Mouse (Mus musculus): ENCODE data around the gene Tbcc.

Gene Tbcc

GRCm38 (mm10) chr17:46903876-46904490, 13.5 kb downstream of the Tbcc start:
- peak; percentile 69 to 87 for DNase-seq

GRCm38 (mm10) chr17:46910186-46910585, 19.7 kb downstream of the Tbcc start, which contains the start of gene Prph2:
TSS of gene Prph2 (plus strand) at chr17:46910459.
- no peak for DNase-seq

GRCm38 (mm10) chr17:46912331-46912730, 21.8 kb downstream of the Tbcc start:
- DNase-seq: no peak

- DNase-seq: no peak
Observed at GRCm38 (mm10) chr17:46915129-46915528, 24.6 kb downstream of the Tbcc start.

GRCm38 (mm10) chr17:46918951-46919350, 28.5 kb downstream of the Tbcc start:
- no peak for DNase-seq

- no peak for DNase-seq
Observed at GRCm38 (mm10) chr17:46920855-46921254, 30.4 kb downstream of the Tbcc start.

GRCm38 (mm10) chr17:46926192-46926591, 35.7 kb downstream of the Tbcc start:
- DNase-seq: no peak

- no peak for DNase-seq
Observed at GRCm38 (mm10) chr17:46926941-46927340, 36.5 kb downstream of the Tbcc start.

GRCm38 (mm10) chr17:46927781-46928180, 37.3 kb downstream of the Tbcc start:
- DNase-seq: no peak

GRCm38 (mm10) chr17:46929277-46929676, 38.8 kb downstream of the Tbcc start:
- no peak for DNase-seq

- DNase-seq: no peak
Observed at GRCm38 (mm10) chr17:46929897-46930296, 39.4 kb downstream of the Tbcc start.

GRCm38 (mm10) chr17:46932961-46933360, 42.5 kb downstream of the Tbcc start:
- DNase-seq: no peak

GRCm38 (mm10) chr17:46933557-46934348, 43.3 kb downstream of the Tbcc start:
- peak; percentile 21 to 55 for DNase-seq

- DNase-seq: no peak
Observed at GRCm38 (mm10) chr17:46940461-46940860, 50.0 kb downstream of the Tbcc start.

All from kidney, adult 8-10 months (tissue).